Mouse (Mus musculus) embryonic fibroblast, embryonic 13.5 days (primary cell): ENCODE measurements around the gene Loxl1.

Experiments used
- CTCF ChIP-seq: IDR thresholded peaks from 2 replicates; pipeline ENCODE4 v1.5.1; 2011; ENCODE audit warnings: mild to moderate bottlenecking, control low read depth, low read length, moderate library complexity, borderline replicate concordance; ENCODE audit not compliant: insufficient read depth
- POLR2A ChIP-seq: IDR thresholded peaks from 2 replicates; pipeline ENCODE4 v1.6.1; 2011; ENCODE audit warnings: low read depth, mild to moderate bottlenecking, control low read depth, low read length, moderate library complexity

GRCm38 (mm10) chr9:58346498-58346897 lies 33.5 kb upstream of the Loxl1 start:
- TF ChIP-seq CTCF, result no peak
- TF ChIP-seq POLR2A, result no peak
